Mouse (Mus musculus): ENCODE measurements around the gene Speg. TPM values are rescaled to one million over a fixed set of nuclear protein-coding genes. Genes with fewer than 3 reads are reported as not detected.

The Speg gene
- polyA plus RNA-seq (2012; rRNA removed), result 34.6 and 43.9 TPM in 2 replicates

- TF ChIP-seq CTCF (conservative IDR thresholded peaks at IDR 0.05; ENCODE audit: insufficient read depth, insufficient read length, low read depth, low read length), result no peak
- no peak for TF ChIP-seq POLR2A (IDR thresholded peaks at IDR 0.05; ENCODE audit: low read depth, low read length)
- Histone ChIP-seq H3K27ac (ENCODE audit: insufficient read depth, low read depth, low read length) (no peak within 1 kb of the TSS), H3K4me1 (ENCODE audit: control insufficient read depth, insufficient read depth, low read length) (no peaks in the 10 kb centered on the region), H3K36me3 (ENCODE audit: control insufficient read depth, insufficient read depth, low read length) (no peaks in the 10 kb centered on the region), H3K4me3 (ENCODE audit: insufficient read depth, low read depth, low read length) (no peak within 1 kb of the TSS), H3K27me3 (replicated peaks; ENCODE audit: control insufficient read depth, insufficient read depth, low read length) (no peaks in the 10 kb centered on the region)
- DNase-seq, result no peak
- WGBS, result 28% methylated on average over 57 of the region's 57 CpGs
Observed at GRCm38 (mm10) chr1:75374950-75375936, at the start of gene Speg. Speg (plus strand) TSS chr1:75375297.

DNA sequence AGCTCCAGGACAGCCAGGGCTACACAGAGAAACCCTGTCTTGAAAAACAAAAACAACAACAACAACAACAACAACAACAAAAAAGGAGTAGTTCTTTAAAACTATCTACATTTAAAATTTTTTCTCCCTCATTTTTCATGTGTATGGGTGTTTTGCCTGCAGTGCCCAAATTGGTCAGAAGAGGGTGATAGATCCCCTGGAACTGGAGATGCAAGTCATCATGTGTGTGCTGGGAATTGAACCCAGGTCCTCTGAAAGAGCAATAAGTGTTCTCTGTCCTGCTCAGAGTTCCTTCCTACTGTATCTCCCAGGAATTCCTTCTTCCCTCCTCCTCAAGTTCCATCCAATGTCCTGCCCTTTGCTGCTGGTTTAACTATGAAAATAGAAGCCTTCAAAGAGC lies 47.6 kb upstream of the Speg start:
- H3K4me1 ChIP-seq (ENCODE audit: control insufficient read depth, insufficient read depth, low read length), result no peaks in the 10 kb centered on the region

DNA sequence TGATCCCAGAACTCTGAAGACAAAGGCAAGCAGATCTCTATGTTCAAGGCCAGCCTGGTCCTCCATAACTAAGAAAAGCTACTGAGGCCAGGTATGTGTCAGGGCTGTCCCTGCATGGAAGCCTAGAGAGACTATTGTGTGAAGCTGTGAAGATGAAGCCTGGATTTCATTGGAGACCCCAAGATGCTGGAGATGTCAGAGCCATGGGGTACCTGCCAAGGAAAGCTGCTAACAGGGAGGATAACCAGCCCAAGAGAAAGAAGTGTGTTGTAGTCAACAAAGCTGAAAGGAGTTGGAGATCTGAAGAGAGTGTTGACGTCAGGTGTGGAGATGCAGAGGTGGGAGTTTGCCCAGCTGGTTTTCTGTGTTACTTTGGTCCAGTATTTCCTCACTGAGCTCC lies 43.8 kb upstream of the Speg start:
- H3K27ac ChIP-seq (ENCODE audit: insufficient read depth, low read depth, low read length), result no peak overlapping the region
- no peak overlapping the region for H3K4me3 ChIP-seq (ENCODE audit: insufficient read depth, low read depth, low read length)
- H3K27me3 ChIP-seq (replicated peaks; ENCODE audit: control insufficient read depth, insufficient read depth, low read length), result no peaks in the 10 kb centered on the region
- 79% methylated on average over 1 of the region's 1 CpGs for WGBS
- no peak for DNase-seq
- no peaks in the 10 kb centered on the region for H3K36me3 ChIP-seq (ENCODE audit: control insufficient read depth, insufficient read depth, low read length)
- TF ChIP-seq CTCF (conservative IDR thresholded peaks at IDR 0.05; ENCODE audit: insufficient read depth, insufficient read length, low read depth, low read length) (no peak), POLR2A (IDR thresholded peaks at IDR 0.05; ENCODE audit: low read depth, low read length) (no peak)
- no peaks in the 10 kb centered on the region for H3K4me1 ChIP-seq (ENCODE audit: control insufficient read depth, insufficient read depth, low read length)

More for the DNA sequence above, 47.6 kb upstream of the Speg start:
- no peak overlapping the region for H3K4me3 ChIP-seq (ENCODE audit: insufficient read depth, low read depth, low read length)
- no peak for TF ChIP-seq POLR2A (IDR thresholded peaks at IDR 0.05; ENCODE audit: low read depth, low read length)
- TF ChIP-seq CTCF (conservative IDR thresholded peaks at IDR 0.05; ENCODE audit: insufficient read depth, insufficient read length, low read depth, low read length), result no peak
- H3K27ac ChIP-seq (ENCODE audit: insufficient read depth, low read depth, low read length), result no peak overlapping the region
- H3K27me3 ChIP-seq (replicated peaks; ENCODE audit: control insufficient read depth, insufficient read depth, low read length), result no peaks in the 10 kb centered on the region
- H3K36me3 ChIP-seq (ENCODE audit: control insufficient read depth, insufficient read depth, low read length), result no peaks in the 10 kb centered on the region
- DNase-seq, result no peak

- Histone ChIP-seq H3K27ac (ENCODE audit: insufficient read depth, low read depth, low read length) (no peak overlapping the region), H3K4me3 (ENCODE audit: insufficient read depth, low read depth, low read length) (no peak overlapping the region), H3K27me3 (replicated peaks; ENCODE audit: control insufficient read depth, insufficient read depth, low read length) (no peaks in the 10 kb centered on the region), H3K4me1 (ENCODE audit: control insufficient read depth, insufficient read depth, low read length) (no peaks in the 10 kb centered on the region), H3K36me3 (ENCODE audit: control insufficient read depth, insufficient read depth, low read length) (no peaks in the 10 kb centered on the region)
- WGBS, result 73% methylated on average over 3 of the region's 3 CpGs
- no peak for DNase-seq
- no peak for TF ChIP-seq CTCF (conservative IDR thresholded peaks at IDR 0.05; ENCODE audit: insufficient read depth, insufficient read length, low read depth, low read length)
- no peak for TF ChIP-seq POLR2A (IDR thresholded peaks at IDR 0.05; ENCODE audit: low read depth, low read length)
Observed at GRCm38 (mm10) chr1:75336461-75336860, 38.6 kb upstream of the Speg start.

DNA sequence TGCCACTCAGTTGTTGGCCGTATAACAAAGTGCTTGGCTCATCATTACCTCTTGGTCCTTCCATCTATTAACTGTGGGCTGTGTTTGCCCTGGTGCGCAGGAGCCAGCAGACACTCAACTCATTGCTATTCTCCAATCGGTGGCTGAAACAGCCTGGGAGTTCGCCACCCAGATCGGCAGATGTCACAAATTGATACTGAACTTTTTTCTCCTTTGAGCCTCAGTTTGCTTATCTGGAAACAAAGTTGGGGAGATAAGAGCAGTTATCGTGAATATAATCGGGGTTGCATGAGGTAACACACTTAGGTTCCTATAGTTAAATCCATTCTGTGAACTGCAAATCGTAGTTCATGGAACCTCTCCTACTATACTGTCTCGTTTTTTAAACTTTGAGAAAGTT lies 38.0 kb upstream of the Speg start:
- Histone ChIP-seq H3K27ac (ENCODE audit: insufficient read depth, low read depth, low read length) (no peak overlapping the region), H3K27me3 (replicated peaks; ENCODE audit: control insufficient read depth, insufficient read depth, low read length) (no peaks in the 10 kb centered on the region), H3K4me1 (ENCODE audit: control insufficient read depth, insufficient read depth, low read length) (no peaks in the 10 kb centered on the region), H3K36me3 (ENCODE audit: control insufficient read depth, insufficient read depth, low read length) (no peaks in the 10 kb centered on the region), H3K4me3 (ENCODE audit: insufficient read depth, low read depth, low read length) (no peak overlapping the region)
- DNase-seq, result no peak
- 75% methylated on average over 9 of the region's 9 CpGs for WGBS
- TF ChIP-seq POLR2A (IDR thresholded peaks at IDR 0.05; ENCODE audit: low read depth, low read length), result no peak
- TF ChIP-seq CTCF (conservative IDR thresholded peaks at IDR 0.05; ENCODE audit: insufficient read depth, insufficient read length, low read depth, low read length), result no peak

- TF ChIP-seq CTCF (conservative IDR thresholded peaks at IDR 0.05; ENCODE audit: insufficient read depth, insufficient read length, low read depth, low read length) (no peak), POLR2A (IDR thresholded peaks at IDR 0.05; ENCODE audit: low read depth, low read length) (no peak)
- Histone ChIP-seq H3K27ac (ENCODE audit: insufficient read depth, low read depth, low read length) (no peak overlapping the region), H3K4me1 (ENCODE audit: control insufficient read depth, insufficient read depth, low read length) (no peaks in the 10 kb centered on the region), H3K27me3 (replicated peaks; ENCODE audit: control insufficient read depth, insufficient read depth, low read length) (no peaks in the 10 kb centered on the region), H3K36me3 (ENCODE audit: control insufficient read depth, insufficient read depth, low read length) (no peaks in the 10 kb centered on the region), H3K4me3 (ENCODE audit: insufficient read depth, low read depth, low read length) (no peak overlapping the region)
- WGBS, result 14% methylated on average over 11 of the region's 11 CpGs
- DNase-seq, result peak; percentile 21
Observed at GRCm38 (mm10) chr1:75338091-75338694, 36.9 kb upstream of the Speg start.

GRCm38 (mm10) chr1:75339337-75339736 lies 35.8 kb upstream of the Speg start:
- Histone ChIP-seq H3K27ac (ENCODE audit: insufficient read depth, low read depth, low read length) (no peak overlapping the region), H3K4me1 (ENCODE audit: control insufficient read depth, insufficient read depth, low read length) (no peaks in the 10 kb centered on the region)

More at GRCm38 (mm10) chr1:75339337-75339736, 35.8 kb upstream of the Speg start:
- Histone ChIP-seq H3K27me3 (replicated peaks; ENCODE audit: control insufficient read depth, insufficient read depth, low read length) (no peaks in the 10 kb centered on the region), H3K36me3 (ENCODE audit: control insufficient read depth, insufficient read depth, low read length) (no peaks in the 10 kb centered on the region), H3K4me3 (ENCODE audit: insufficient read depth, low read depth, low read length) (no peak overlapping the region)
- WGBS, result 61% methylated on average over 9 of the region's 9 CpGs
- no peak for DNase-seq
- TF ChIP-seq CTCF (conservative IDR thresholded peaks at IDR 0.05; ENCODE audit: insufficient read depth, insufficient read length, low read depth, low read length) (no peak), POLR2A (IDR thresholded peaks at IDR 0.05; ENCODE audit: low read depth, low read length) (no peak)
